Mouse (Mus musculus) cerebellum, adult 2 months (tissue): Measurements from ENCODE around the gene Pin4.

Experiments
- CTCF ChIP-seq: fragments of 200-500 bp; IDR thresholded peaks from 2 replicates; pipeline ENCODE4 v1.5.1; 2011; ENCODE audit warnings: low read depth, mild to moderate bottlenecking, control low read depth, low read length, moderate library complexity, borderline replicate concordance; ENCODE audit not compliant: insufficient read depth
- POLR2A ChIP-seq: fragments of 200-500 bp; IDR thresholded peaks from 2 replicates; pipeline ENCODE4 v1.6.1; 2011; ENCODE audit warnings: low read length, control low read depth, borderline replicate concordance; ENCODE audit not compliant: insufficient read depth

GRCm38 (mm10) chrX:102141157-102141556 is 21.9 kb downstream of the Pin4 start:
- TF ChIP-seq CTCF (no peak), POLR2A (no peak)
